Comparison of ENCODE assay signal across 8 mouse cellular contexts in genomic region chr11:33097855-33098254, GRCm38 (mm10). TPM values are rescaled to one million over a fixed set of nuclear protein-coding genes. Genes with fewer than 3 reads are reported as not detected.
DNase-seq lines count a peak whose midpoint lies in the region; ATAC-seq and TF ChIP-seq lines count a peak whose summit lies in the region.

No protein-coding gene starts in this region.

- H3K9me3 ChIP-seq in forebrain, embryonic 13.5 days (replicated peaks), result no peaks in the 10 kb centered on the region
- H3K9me3 ChIP-seq in forebrain, embryonic 15.5 days, result no peaks in the 10 kb centered on the region
- H3K9me3 ChIP-seq in midbrain, embryonic 14.5 days (ENCODE audit: control insufficient read depth, low read length), result no peaks in the 10 kb centered on the region
- H3K9me3 ChIP-seq in midbrain, embryonic 13.5 days, result no peaks in the 10 kb centered on the region

- peaks cover 12% of the 10 kb centered on the region for H3K4me1 ChIP-seq in forebrain, embryonic 13.5 days
- 0 out of 2 replicates have a peak, but pooled peaks cover 4% of the 10 kb centered on the region for H3K4me1 ChIP-seq in forebrain, embryonic 15.5 days
- H3K4me1 ChIP-seq in midbrain, embryonic 14.5 days (ENCODE audit: control insufficient read depth, insufficient read depth, low read length), result peaks cover 11% of the 10 kb centered on the region; the same call in 1 of the 2 replicates
- peaks cover 14% of the 10 kb centered on the region for H3K4me1 ChIP-seq in midbrain, embryonic 13.5 days (replicated peaks)
- no peaks in the 10 kb centered on the region for H3K4me1 ChIP-seq in bone marrow, adult 2 months (ENCODE audit: control insufficient read depth, insufficient read depth, low read length)

- no peak overlapping the region for H3K27ac ChIP-seq in forebrain, embryonic 13.5 days
- no peak overlapping the region for H3K27ac ChIP-seq in forebrain, embryonic 15.5 days (replicated peaks)
- no peak overlapping the region for H3K27ac ChIP-seq in midbrain, embryonic 14.5 days (replicated peaks; ENCODE audit: low read depth, low read length)
- H3K27ac ChIP-seq in midbrain, embryonic 13.5 days, result no peak overlapping the region
- H3K27ac ChIP-seq in bone marrow, adult 2 months (ENCODE audit: control insufficient read depth, insufficient read depth, low read depth, low read length, poor library complexity), result no peak overlapping the region

- TF ChIP-seq POLR2A in bone marrow, adult 2 months (IDR thresholded peaks at IDR 0.05; ENCODE audit: borderline replicate concordance, control insufficient read depth, low read depth, low read length), result no peak

- WGBS in forebrain, embryonic 13.5 days, result 63% methylated on average over 8 of the region's 8 CpGs
- 59% methylated on average over 8 of the region's 8 CpGs for WGBS in forebrain, embryonic 15.5 days
- 54% methylated on average over 8 of the region's 8 CpGs for WGBS in midbrain, embryonic 14.5 days
- 50% methylated on average over 8 of the region's 8 CpGs for WGBS in midbrain, embryonic 13.5 days
- 39% methylated on average over 8 of the region's 8 CpGs for WGBS in bone marrow, adult 2 months

- no peak overlapping the region for H3K4me3 ChIP-seq in forebrain, embryonic 13.5 days
- H3K4me3 ChIP-seq in forebrain, embryonic 15.5 days, result no peak overlapping the region
- no peak overlapping the region for H3K4me3 ChIP-seq in midbrain, embryonic 14.5 days (replicated peaks; ENCODE audit: low read depth, low read length)
- H3K4me3 ChIP-seq in midbrain, embryonic 13.5 days (replicated peaks), result no peak overlapping the region
- H3K4me3 ChIP-seq in bone marrow, adult 2 months (replicated peaks; ENCODE audit: control insufficient read depth, low read depth, low read length), result no peak overlapping the region

- no peaks in the 10 kb centered on the region for H3K36me3 ChIP-seq in forebrain, embryonic 13.5 days (ENCODE audit: poor library complexity, severe bottlenecking)
- H3K36me3 ChIP-seq in forebrain, embryonic 15.5 days, result no peaks in the 10 kb centered on the region
- H3K36me3 ChIP-seq in midbrain, embryonic 14.5 days (ENCODE audit: control insufficient read depth, insufficient read depth, low read length), result no peaks in the 10 kb centered on the region
- H3K36me3 ChIP-seq in midbrain, embryonic 13.5 days, result no peaks in the 10 kb centered on the region

- H3K9ac ChIP-seq in forebrain, embryonic 13.5 days, result no peak overlapping the region
- no peak overlapping the region for H3K9ac ChIP-seq in forebrain, embryonic 15.5 days (replicated peaks)
- H3K9ac ChIP-seq in midbrain, embryonic 14.5 days (replicated peaks; ENCODE audit: low read length), result no peak overlapping the region
- H3K9ac ChIP-seq in midbrain, embryonic 13.5 days (replicated peaks), result no peak overlapping the region

- DNase-seq in midbrain, embryonic 14.5 days, result peak; percentile 40
- no peak for DNase-seq in frontal cortex, postnatal 25 days (ENCODE audit: low spot score in 2 of 2)

- H3K27me3 ChIP-seq in forebrain, embryonic 13.5 days, result no peaks in the 10 kb centered on the region
- no peaks in the 10 kb centered on the region for H3K27me3 ChIP-seq in forebrain, embryonic 15.5 days
- H3K27me3 ChIP-seq in midbrain, embryonic 14.5 days (ENCODE audit: control insufficient read depth, insufficient read depth, low read length), result no peaks in the 10 kb centered on the region
- H3K27me3 ChIP-seq in midbrain, embryonic 13.5 days, result peaks cover 6% of the 10 kb centered on the region

- H3K4me2 ChIP-seq in forebrain, embryonic 13.5 days, result no peak overlapping the region
- H3K4me2 ChIP-seq in forebrain, embryonic 15.5 days (replicated peaks), result no peak overlapping the region
- no peak overlapping the region for H3K4me2 ChIP-seq in midbrain, embryonic 14.5 days (ENCODE audit: low read length)
- no peak overlapping the region for H3K4me2 ChIP-seq in midbrain, embryonic 13.5 days (replicated peaks)

- TF ChIP-seq CTCF in bone marrow, adult 2 months (IDR thresholded peaks at IDR 0.05; ENCODE audit: control insufficient read depth, insufficient read depth, low read length), result peak; percentile 71

- ATAC-seq in forebrain, embryonic 13.5 days, result 0 out of 2 replicates have a peak, but pooled peaks have one; percentile 16
- ATAC-seq in forebrain, embryonic 15.5 days (replicated peaks), result no peak
- no peak for ATAC-seq in midbrain, embryonic 14.5 days (ENCODE audit: low FRiP score, low TSS enrichment)
- ATAC-seq in midbrain, embryonic 13.5 days, result no peak
- peak; percentile 49 to 53; a peak in 1 of 4 replicates for ATAC-seq in hematopoietic stem cell, adult 5-6 weeks (replicated peaks in 1 of 2; ENCODE audit: insufficient read depth in 1 of 2, low FRiP score in 2 of 2, low TSS enrichment in 1 of 2, low read depth in 1 of 2, poor library complexity in 2 of 2, severe bottlenecking in 2 of 2)
- ATAC-seq in megakaryocyte progenitor cell, adult 5-6 weeks (replicated peaks; ENCODE audit: poor library complexity), result 0 out of 2 replicates have a peak, but pooled peaks have one; percentile 39

RNA-seq across cellular contexts. Expression of gene Fgf18, which starts 49.3 kb away (rescaled TPM):
- 1.6 and 2.9 TPM in 2 replicates for polyA plus RNA-seq in forebrain, embryonic 13.5 days (2015; fragmentation: Nextera tagmentation; extraction: Ambion mirVana)
- 3.0 and 4.3 TPM in 2 replicates for polyA plus RNA-seq in forebrain, embryonic 15.5 days (2015; fragmentation: Nextera tagmentation; extraction: Ambion mirVana)
- polyA plus RNA-seq in midbrain, embryonic 14.5 days (2014; fragmentation: Nextera tagmentation; extraction: Ambion mirVana), result 4.7 and 5.5 TPM in 2 replicates
- 3.5 and 3.6 TPM in 2 replicates for polyA plus RNA-seq in midbrain, embryonic 13.5 days (2015; fragmentation: Nextera tagmentation; extraction: Ambion mirVana)
- not detected in 2 replicates for polyA plus RNA-seq in bone marrow, adult 2 months (2011; ENCODE audit: insufficient read depth, insufficient read length, low replicate concordance, missing spikeins)
- total RNA-seq in hematopoietic stem cell, adult 5-6 weeks (2017), result not detected in 2 replicates
- total RNA-seq in megakaryocyte progenitor cell, adult 5-6 weeks (2015), result not detected in 2 replicates
- not detected in 2 replicates for total RNA-seq in megakaryocyte progenitor cell, adult 5-6 weeks (2017)

Comparison
In these comparisons a context has a peak if more than half of its experiments do, and no peak if none do; other contexts are left out.
1. ATAC-seq: peak in forebrain, embryonic 13.5 days (single experiment), hematopoietic stem cell, adult 5-6 weeks (2 of 2) and megakaryocyte progenitor cell, adult 5-6 weeks (single experiment); none in forebrain, embryonic 15.5 days (single experiment), midbrain, embryonic 14.5 days (single experiment) and midbrain, embryonic 13.5 days (single experiment).